Mouse (Mus musculus) E14TG2a.4 (cell line): ENCODE data around the gene Glt1d1.

ENCODE experiments used
- CTCF ChIP-seq: conservative IDR thresholded peaks from 2 replicates; pipeline ENCODE4 v1.5.1; 2014; ENCODE audit warnings: low read length
- NANOG ChIP-seq: IDR thresholded peaks from 2 replicates; pipeline ENCODE4 v1.6.1; 2014; ENCODE audit warnings: borderline replicate concordance, low read length, mixed read lengths
- POU5F1 ChIP-seq: IDR thresholded peaks from 2 replicates; pipeline ENCODE4 v1.6.1; 2014; ENCODE audit warnings: low read length, borderline replicate concordance

GRCm38 (mm10) chr5:127649077-127649476 lies 17.0 kb downstream of the Glt1d1 start:
- TF ChIP-seq CTCF (peak; percentile 92), NANOG (no peak), POU5F1 (no peak)
